Mouse (Mus musculus) forebrain, postnatal 0 days (tissue): ENCODE results near the gene Isg20l2. TPM values are rescaled to one million over a fixed set of nuclear protein-coding genes. Genes with fewer than 3 reads are reported as not detected.

Experiments
- ATAC-seq: fragments of 200-750 bp; cut with Nextera tagmentation; 2 replicates; pipeline ENCODE4 v1.8.0; 2017; ENCODE audit warnings: mild to moderate bottlenecking, moderate library complexity
- DNase-seq: peaks from one replicate; pipeline ENCODE4 v3.0.0-alpha.2; 2015
- H3K27ac ChIP-seq: fragments of 300-500 bp; sonication (generic); 2 replicates; pipeline ENCODE4 v1.5.1; 2014; ENCODE audit warnings: low read depth, mild to moderate bottlenecking, antibody characterized with exemption, low read length, moderate library complexity, mixed read lengths
- H3K27me3 ChIP-seq: fragments of 300-500 bp; sonication (generic); 2 replicates; pipeline ENCODE4 v1.6.1; 2014; ENCODE audit warnings: mild to moderate bottlenecking, low read length, mixed read lengths; ENCODE audit not compliant: insufficient read depth
- H3K36me3 ChIP-seq: fragments of 300-500 bp; sonication (generic); 2 replicates; pipeline ENCODE4 v1.6.1; 2014; ENCODE audit warnings: mild to moderate bottlenecking, moderate library complexity; ENCODE audit not compliant: insufficient read depth
- H3K4me1 ChIP-seq: fragments of 300-500 bp; sonication (generic); 2 replicates; pipeline ENCODE4 v1.6.1; 2014; ENCODE audit warnings: antibody characterized with exemption; ENCODE audit not compliant: insufficient read depth
- H3K4me2 ChIP-seq: fragments of 300-500 bp; sonication (generic); 2 replicates; pipeline ENCODE4 v1.6.1; 2014; ENCODE audit warnings: low read depth, mild to moderate bottlenecking, moderate library complexity
- H3K4me3 ChIP-seq: fragments of 300-500 bp; sonication (generic); 2 replicates; pipeline ENCODE4 v1.5.1; 2014; ENCODE audit warnings: low read depth, low read length, mixed read lengths
- H3K9ac ChIP-seq: fragments of 300-500 bp; sonication (generic); 2 replicates; pipeline ENCODE4 v1.6.1; 2014; ENCODE audit warnings: mild to moderate bottlenecking
- H3K9me3 ChIP-seq: fragments of 300-500 bp; sonication (generic); 2 replicates; pipeline ENCODE4 v1.6.1; 2016; ENCODE audit warnings: low read length
- CTCF ChIP-seq: sonication (generic); IDR thresholded peaks from 2 replicates; pipeline ENCODE4 v1.5.1; 2016; ENCODE audit warnings: antibody characterized with exemption, control low read depth, low read depth
- WGBS: fragments of 180-500 bp; shearing (Covaris S2); extraction: QIAGEN DNeasy Blood & Tissue Kit; methylation state at CpG from one replicate; pipeline ENCODE4 v1.1.7; 2014; 5-methylcytosine and 5-hydroxymethylcytosine counted together
- polyA plus RNA-seq: library from polyadenylated mRNA; unstranded; fragments of >200 nt; fragmentation: Nextera tagmentation; extraction: Ambion mirVana; gene quantifications from 2 replicates; pipeline ENCODE4 v1.2.1, GENCODE M21; 2015
- total RNA-seq: library from RNA; depleted of rRNA; stranded (reverse); fragments of >200 nt; gene quantifications from 2 replicates; pipeline ENCODE4 v1.2.3, GENCODE M21; 2014; rRNA removed

Gene Isg20l2
- total RNA-seq: 29.1 and 31.9 TPM in 2 replicates
- polyA plus RNA-seq: 16.1 and 19.3 TPM in 2 replicates

DNA sequence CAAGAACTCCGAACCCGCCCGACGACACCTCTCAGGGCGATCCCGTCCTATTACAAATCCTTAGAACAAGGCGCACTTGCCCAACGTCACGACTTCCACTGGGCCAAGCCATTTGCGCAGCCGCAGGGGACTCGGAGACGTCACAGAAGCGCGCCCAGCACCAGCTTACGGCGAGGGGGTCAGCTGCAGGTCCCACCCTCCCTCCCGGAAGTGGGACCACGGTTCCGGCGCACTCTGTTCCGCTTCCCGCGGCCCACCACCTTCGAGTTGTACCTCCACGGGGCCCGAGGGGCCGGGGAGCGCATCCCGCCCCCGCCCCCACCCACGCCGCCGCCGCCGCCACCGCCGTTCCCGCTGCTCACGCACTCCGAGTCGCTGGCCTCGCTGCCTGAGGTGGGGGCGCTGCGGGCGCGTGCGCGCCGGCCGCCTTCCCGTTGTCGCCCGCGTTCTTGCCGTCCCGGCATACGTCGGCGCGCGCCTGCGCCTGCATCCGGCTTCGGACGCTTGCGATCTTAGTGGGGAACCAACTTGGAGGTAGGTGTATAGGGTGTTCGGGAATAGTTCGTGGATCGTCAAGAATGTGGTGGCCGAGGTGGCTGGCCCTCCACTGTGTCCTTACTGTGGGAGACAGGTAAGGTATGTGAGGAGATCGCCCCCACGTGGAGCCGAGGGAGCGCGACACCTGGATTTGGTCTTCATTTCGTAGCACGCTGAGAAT lies at the start of gene Isg20l2, which contains the start of gene Rrnad1:
Gene Isg20l2 (plus strand): TSS at position 237 of the 718 bp plus-strand sequence.
Gene Rrnad1 (minus strand): TSS at position 640 of the 718 bp plus-strand sequence.
- Histone ChIP-seq H3K9me3 (no peaks in the 10 kb centered on the region), H3K9ac (peak within 1 kb of the TSS; percentile 86), H3K4me1 (peaks cover 5% of the 10 kb centered on the region; the same call in 1 of the 2 replicates), H3K4me2 (peak within 1 kb of the TSS; percentile 59), H3K4me3 (peak within 1 kb of the TSS; percentile 77), H3K36me3 (peaks cover 45% of the 10 kb centered on the region), H3K27ac (peak within 1 kb of the TSS; percentile 90), H3K27me3 (no peaks in the 10 kb centered on the region)
- DNase-seq (peak; percentile 99), ATAC-seq (peak; percentile 99)
- under 1% methylated on average over 72 of the region's 78 CpGs for WGBS
- peak; percentile 74 for TF ChIP-seq CTCF

DNA sequence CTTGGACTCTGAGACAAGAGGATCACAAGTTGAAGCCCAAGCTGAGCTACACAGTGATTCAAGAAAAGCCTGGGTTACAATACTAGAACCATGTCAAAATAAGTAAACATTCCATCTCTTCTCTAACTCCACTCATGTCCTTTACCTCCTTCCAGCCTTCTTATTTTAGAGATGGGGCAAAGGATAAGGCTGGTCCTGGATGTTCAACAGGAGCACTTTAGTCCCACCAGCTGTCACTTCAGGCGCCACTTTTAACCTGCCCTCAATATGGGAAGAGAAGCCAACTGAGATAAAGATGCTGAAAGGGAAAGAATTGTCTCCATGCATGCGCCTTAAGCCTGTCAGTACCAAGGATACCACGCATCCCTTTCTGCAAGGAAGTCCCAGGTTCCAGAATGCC lies 45.8 kb upstream of the Isg20l2 start:
- Histone ChIP-seq H3K9me3 (0 out of 2 replicates have a peak, but pooled peaks cover 4% of the 10 kb centered on the region), H3K36me3 (0 out of 2 replicates have a peak, but pooled peaks cover 3% of the 10 kb centered on the region), H3K27me3 (no peaks in the 10 kb centered on the region), H3K9ac (peak overlapping the region; percentile 86), H3K4me1 (peaks cover 15% of the 10 kb centered on the region), H3K4me2 (peak overlapping the region; percentile 88), H3K4me3 (peak overlapping the region; percentile 96), H3K27ac (no peak overlapping the region)
- 9% methylated on average over 3 of the region's 3 CpGs for WGBS
- TF ChIP-seq CTCF: no peak
- ATAC-seq: no peak
- no peak for DNase-seq

DNA sequence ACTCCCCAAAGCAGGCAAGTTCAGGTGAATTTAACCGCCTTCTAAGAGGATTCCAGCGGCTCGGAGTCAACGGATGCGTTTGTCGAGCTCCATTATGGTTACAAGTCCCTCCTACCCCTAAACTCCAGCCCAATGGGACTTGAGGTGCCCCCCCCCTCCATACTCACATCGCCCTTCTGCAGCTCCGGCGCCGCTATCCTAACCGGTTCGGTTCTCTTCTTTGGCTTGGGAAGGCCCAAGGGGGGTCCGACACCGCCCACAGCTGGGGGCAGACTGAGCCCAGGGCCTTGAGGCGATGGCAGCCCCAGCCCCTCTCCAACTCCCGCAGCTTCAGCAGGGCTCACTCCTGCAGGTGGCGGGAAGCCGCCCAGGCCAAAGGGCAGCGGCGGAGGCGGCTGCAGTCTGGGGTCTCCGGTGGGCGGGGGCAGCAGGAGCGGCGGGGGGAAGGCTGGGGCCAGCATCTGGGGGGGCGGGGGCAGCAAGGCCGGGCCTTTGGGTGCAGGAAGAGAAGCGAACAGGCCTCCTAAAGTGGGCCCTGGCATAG lies 45.3 kb upstream of the Isg20l2 start:
- Histone ChIP-seq H3K9me3 (0 out of 2 replicates have a peak, but pooled peaks cover 4% of the 10 kb centered on the region), H3K4me2 (peak overlapping the region; percentile 88), H3K4me3 (peak overlapping the region; percentile 96), H3K36me3 (0 out of 2 replicates have a peak, but pooled peaks cover 1% of the 10 kb centered on the region), H3K9ac (peak overlapping the region; percentile 86), H3K4me1 (peaks cover 15% of the 10 kb centered on the region), H3K27ac (peak overlapping the region; percentile 86), H3K27me3 (no peaks in the 10 kb centered on the region)
- no peak for TF ChIP-seq CTCF
- 1% methylated on average over 24 of the region's 28 CpGs for WGBS
- peak; percentile 51 for DNase-seq
- ATAC-seq: no peak

DNA sequence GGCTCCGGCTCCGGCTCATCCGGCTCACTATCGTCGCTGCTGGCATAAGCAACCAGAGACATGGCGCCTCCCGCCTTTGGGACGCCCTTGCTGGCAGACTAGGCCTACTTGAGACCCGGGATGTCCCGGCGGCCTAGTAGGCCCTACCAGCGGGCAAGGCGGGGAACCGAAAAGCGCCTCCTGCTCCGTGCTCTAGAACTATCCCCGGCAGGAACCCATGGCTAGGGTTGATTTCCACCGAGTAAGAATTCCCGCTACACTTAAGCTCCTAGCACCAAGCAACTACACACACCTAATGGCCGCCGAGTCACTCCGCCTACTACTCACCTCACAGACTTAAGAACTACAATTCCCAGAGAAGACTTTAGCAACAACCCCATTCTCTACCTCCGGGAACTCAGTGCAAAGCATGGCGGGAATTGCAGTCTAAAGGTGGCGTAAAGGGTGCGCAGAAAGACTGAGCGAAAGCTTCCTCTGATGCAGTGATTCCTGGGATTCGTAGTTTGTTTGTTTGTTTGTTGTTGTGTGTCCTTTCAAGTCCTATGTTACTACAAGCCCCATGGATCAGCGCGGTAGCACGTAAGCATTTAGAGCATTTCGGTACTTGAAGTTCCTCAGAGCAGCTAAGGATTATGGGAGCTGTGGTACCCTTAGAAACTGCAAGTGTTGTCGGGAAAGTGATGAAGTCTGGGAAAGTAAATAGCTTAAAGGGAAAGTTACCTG lies 44.7 kb upstream of the Isg20l2 start, which contains the start of gene Prcc:
Gene Prcc (minus strand): TSS at position 328 of the 723 bp plus-strand sequence.
- H3K27me3 ChIP-seq: no peaks in the 10 kb centered on the region
- H3K36me3 ChIP-seq: no peaks in the 10 kb centered on the region
- DNase-seq (peak; percentile 98), ATAC-seq (peak; percentile 98)
- H3K4me2 ChIP-seq: peak within 1 kb of the TSS; percentile 88
- H3K9me3 ChIP-seq: 0 out of 2 replicates have a peak, but pooled peaks cover 4% of the 10 kb centered on the region
- peak within 1 kb of the TSS; percentile 86 for H3K27ac ChIP-seq
- peak within 1 kb of the TSS; percentile 96 for H3K4me3 ChIP-seq
- peaks cover 15% of the 10 kb centered on the region for H3K4me1 ChIP-seq
- TF ChIP-seq CTCF: peak; percentile 21; the same call in 1 of the 2 replicates
- 2% methylated on average over 33 of the region's 33 CpGs for WGBS
- H3K9ac ChIP-seq: peak within 1 kb of the TSS; percentile 86

DNA sequence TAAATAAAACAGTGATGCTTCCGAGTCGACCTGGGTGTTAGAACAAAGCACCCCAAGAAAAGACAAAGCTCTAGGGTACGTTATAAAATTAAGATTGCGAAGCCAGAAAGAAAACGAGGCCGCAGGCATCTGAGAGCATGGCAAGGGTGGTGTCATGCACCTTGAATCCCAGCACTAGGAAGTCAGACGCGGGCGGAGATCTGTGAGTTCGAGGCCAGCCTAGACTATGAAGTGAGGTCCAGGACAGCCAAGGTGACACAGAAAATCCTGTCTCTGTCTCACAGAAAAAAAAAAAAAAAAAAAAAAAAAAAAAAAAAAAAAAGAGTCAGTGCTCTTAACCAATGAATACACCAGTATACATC lies 44.1 kb upstream of the Isg20l2 start:
- H3K4me1 ChIP-seq: peaks cover 15% of the 10 kb centered on the region
- peak overlapping the region; percentile 46 for H3K4me2 ChIP-seq
- WGBS: 16% methylated on average over 10 of the region's 10 CpGs
- H3K9ac ChIP-seq: peak overlapping the region; percentile 40; the same call in 1 of the 2 replicates
- no peak for TF ChIP-seq CTCF
- peak overlapping the region; percentile 43 for H3K4me3 ChIP-seq
- H3K27ac ChIP-seq: peak overlapping the region; percentile 54
- H3K36me3 ChIP-seq: no peaks in the 10 kb centered on the region
- H3K9me3 ChIP-seq: 0 out of 2 replicates have a peak, but pooled peaks cover 4% of the 10 kb centered on the region
- no peaks in the 10 kb centered on the region for H3K27me3 ChIP-seq
- ATAC-seq: no peak; the same call in 1 of the 2 replicates
- DNase-seq: no peak

DNA sequence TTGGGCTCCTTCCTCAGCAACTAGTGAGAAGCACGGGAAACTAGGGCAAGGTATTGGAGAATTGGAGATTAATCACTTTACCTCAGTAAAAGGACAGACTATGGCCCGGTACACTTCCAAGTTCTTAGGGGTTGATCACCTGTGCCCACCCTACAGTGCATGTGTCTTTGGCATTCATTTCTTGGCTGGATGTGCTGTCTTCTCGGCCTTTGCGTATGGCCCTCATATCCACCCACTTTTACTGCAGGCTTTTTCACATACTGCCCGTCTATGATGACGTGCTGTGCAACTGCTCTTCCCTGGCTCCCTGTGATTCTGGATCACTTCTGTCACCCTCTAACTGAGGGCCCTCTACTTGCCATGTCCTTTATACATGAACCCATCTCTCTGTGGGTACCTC lies 43.7 kb upstream of the Isg20l2 start:
- H3K9ac ChIP-seq: no peak overlapping the region
- peak overlapping the region; percentile 29; the same call in 1 of the 2 replicates for H3K27ac ChIP-seq
- TF ChIP-seq CTCF: no peak
- ATAC-seq (no peak), DNase-seq (no peak)
- 0 out of 2 replicates have a peak overlapping the region, but pooled peaks have one; percentile 43 for H3K4me3 ChIP-seq
- 84% methylated on average over 6 of the region's 6 CpGs for WGBS
- H3K9me3 ChIP-seq: 0 out of 2 replicates have a peak, but pooled peaks cover 4% of the 10 kb centered on the region
- no peaks in the 10 kb centered on the region for H3K27me3 ChIP-seq
- H3K4me2 ChIP-seq: peak overlapping the region; percentile 46; the same call in 1 of the 2 replicates
- no peaks in the 10 kb centered on the region for H3K36me3 ChIP-seq
- H3K4me1 ChIP-seq: peaks cover 15% of the 10 kb centered on the region
